Mouse (Mus musculus): ENCODE measurements around the gene AU018091. TPM values are rescaled to one million over a fixed set of nuclear protein-coding genes. Genes with fewer than 3 reads are reported as not detected.

AU018091 gene
- polyA plus RNA-seq (2015; fragmentation: Nextera tagmentation; extraction: Ambion mirVana), result 0.09 TPM in 1 of 2 replicates, not detected in the other

DNA sequence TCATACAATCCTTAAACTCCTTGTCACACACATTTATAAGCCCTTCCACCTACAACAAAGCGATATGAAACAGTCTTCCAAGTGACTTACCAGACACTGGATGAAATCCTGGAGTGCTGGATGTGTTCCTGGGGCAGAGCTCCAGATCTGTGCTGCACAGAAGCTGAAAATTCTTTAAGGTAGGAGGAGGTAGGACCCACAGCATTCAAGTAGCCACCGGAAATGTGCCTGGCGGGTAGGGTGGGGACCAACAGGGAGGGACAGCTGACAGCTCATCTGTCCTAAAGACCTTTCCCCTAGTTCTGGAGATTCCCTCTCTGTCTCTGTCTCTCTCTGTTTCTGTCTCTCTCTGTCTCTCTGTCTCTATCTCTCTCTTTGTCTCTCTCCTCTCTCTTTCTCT, at the start of gene AU018091:
Gene AU018091, minus strand, starts transcription at position 279 of the 400 bp plus-strand sequence.
- no peaks in the 10 kb centered on the region for H3K36me3 ChIP-seq
- H3K9me3 ChIP-seq, result no peaks in the 10 kb centered on the region
- no peak for ATAC-seq (ENCODE audit: borderline replicate concordance, extremely low read depth, low FRiP score, low TSS enrichment)
- WGBS, result 67% methylated on average over 3 of the region's 3 CpGs
- H3K4me1 ChIP-seq, result no peaks in the 10 kb centered on the region
- no peak within 1 kb of the TSS for H3K4me2 ChIP-seq
- no peak within 1 kb of the TSS for H3K4me3 ChIP-seq
- no peaks in the 10 kb centered on the region for H3K27me3 ChIP-seq
- no peak within 1 kb of the TSS for H3K9ac ChIP-seq
- no peak within 1 kb of the TSS for H3K27ac ChIP-seq

DNA sequence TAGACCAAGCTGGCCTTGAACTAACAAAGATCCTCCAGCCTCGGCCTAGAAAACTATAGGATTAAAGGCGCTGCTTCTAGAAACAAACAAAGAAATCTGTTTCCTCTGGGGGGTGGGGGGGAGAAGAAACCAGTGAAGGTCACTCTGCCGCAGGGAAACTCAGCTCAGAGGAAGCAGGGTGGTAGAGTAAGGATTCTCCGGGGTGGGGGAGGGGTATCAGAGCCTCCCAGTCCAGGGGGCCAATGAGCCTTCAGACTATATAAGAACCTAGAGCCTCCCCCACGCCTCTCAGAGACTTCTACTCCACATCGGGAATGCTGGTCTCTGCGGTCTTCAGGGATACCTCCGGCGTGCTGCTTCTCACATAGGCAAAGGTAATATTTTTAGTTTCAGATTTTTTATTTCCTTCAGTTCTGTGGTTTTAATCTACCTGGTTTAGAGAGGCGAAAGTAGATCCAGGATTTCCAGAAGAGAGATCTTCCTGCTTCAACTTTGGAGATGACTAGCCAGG, 48.6 kb upstream of the AU018091 start:
- peaks cover 31% of the 10 kb centered on the region for H3K27me3 ChIP-seq
- H3K4me2 ChIP-seq, result no peak overlapping the region
- no peak for ATAC-seq (ENCODE audit: borderline replicate concordance, extremely low read depth, low FRiP score, low TSS enrichment)
- no peaks in the 10 kb centered on the region for H3K36me3 ChIP-seq
- WGBS, result 14% methylated on average over 10 of the region's 10 CpGs
- no peak overlapping the region for H3K27ac ChIP-seq
- no peak overlapping the region for H3K4me3 ChIP-seq
- H3K9ac ChIP-seq, result no peak overlapping the region
- no peaks in the 10 kb centered on the region for H3K4me1 ChIP-seq
- H3K9me3 ChIP-seq, result no peaks in the 10 kb centered on the region

- H3K9me3 ChIP-seq, result no peaks in the 10 kb centered on the region
- WGBS, result 59% methylated on average over 3 of the region's 3 CpGs
- H3K27me3 ChIP-seq, result peaks cover 31% of the 10 kb centered on the region
- H3K27ac ChIP-seq, result no peak overlapping the region
- H3K4me1 ChIP-seq, result no peaks in the 10 kb centered on the region
- H3K4me2 ChIP-seq, result no peak overlapping the region
- H3K36me3 ChIP-seq, result no peaks in the 10 kb centered on the region
- no peak overlapping the region for H3K4me3 ChIP-seq
- no peak for ATAC-seq (ENCODE audit: borderline replicate concordance, extremely low read depth, low FRiP score, low TSS enrichment)
- no peak overlapping the region for H3K9ac ChIP-seq
These were observed 47.3 kb upstream of the AU018091 start for GRCm38 (mm10) chr7:3216331-3216730.

GRCm38 (mm10) chr7:3213557-3213956, 44.6 kb upstream of the AU018091 start:
- Histone ChIP-seq H3K9ac (no peak overlapping the region), H3K27ac (no peak overlapping the region), H3K4me2 (no peak overlapping the region), H3K4me1 (no peaks in the 10 kb centered on the region), H3K27me3 (peaks cover 11% of the 10 kb centered on the region), H3K4me3 (no peak overlapping the region), H3K9me3 (no peaks in the 10 kb centered on the region), H3K36me3 (no peaks in the 10 kb centered on the region)
- no peak for ATAC-seq (ENCODE audit: borderline replicate concordance, extremely low read depth, low FRiP score, low TSS enrichment)
- WGBS, result 17% methylated on average over 3 of the region's 3 CpGs

DNA sequence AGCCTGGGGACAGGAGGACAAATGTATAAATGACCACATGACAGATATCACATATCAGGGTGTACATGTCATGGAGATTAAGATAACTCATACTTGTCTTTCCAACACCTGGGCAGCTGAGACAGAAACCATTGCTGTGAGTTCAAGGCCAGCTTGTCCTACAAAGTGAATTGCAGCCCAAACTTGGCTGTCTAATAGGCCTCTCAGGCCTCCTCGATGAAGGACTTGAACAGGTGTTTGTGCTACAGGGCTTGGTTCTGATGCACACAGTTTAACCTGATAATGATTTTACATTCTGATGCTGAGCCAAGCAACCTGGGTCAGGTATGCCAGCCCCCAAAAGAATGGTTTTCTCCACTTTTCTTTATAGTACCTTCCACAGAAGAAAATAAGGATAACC, 44.2 kb upstream of the AU018091 start:
- ATAC-seq (ENCODE audit: borderline replicate concordance, extremely low read depth, low FRiP score, low TSS enrichment), result no peak
- no peak overlapping the region for H3K27ac ChIP-seq
- no peaks in the 10 kb centered on the region for H3K4me1 ChIP-seq
- H3K4me3 ChIP-seq, result no peak overlapping the region
- no peaks in the 10 kb centered on the region for H3K9me3 ChIP-seq
- WGBS, result 73% methylated on average over 1 of the region's 1 CpGs
- peaks cover 8% of the 10 kb centered on the region for H3K27me3 ChIP-seq
- no peak overlapping the region for H3K4me2 ChIP-seq
- H3K9ac ChIP-seq, result no peak overlapping the region
- H3K36me3 ChIP-seq, result no peaks in the 10 kb centered on the region

DNA sequence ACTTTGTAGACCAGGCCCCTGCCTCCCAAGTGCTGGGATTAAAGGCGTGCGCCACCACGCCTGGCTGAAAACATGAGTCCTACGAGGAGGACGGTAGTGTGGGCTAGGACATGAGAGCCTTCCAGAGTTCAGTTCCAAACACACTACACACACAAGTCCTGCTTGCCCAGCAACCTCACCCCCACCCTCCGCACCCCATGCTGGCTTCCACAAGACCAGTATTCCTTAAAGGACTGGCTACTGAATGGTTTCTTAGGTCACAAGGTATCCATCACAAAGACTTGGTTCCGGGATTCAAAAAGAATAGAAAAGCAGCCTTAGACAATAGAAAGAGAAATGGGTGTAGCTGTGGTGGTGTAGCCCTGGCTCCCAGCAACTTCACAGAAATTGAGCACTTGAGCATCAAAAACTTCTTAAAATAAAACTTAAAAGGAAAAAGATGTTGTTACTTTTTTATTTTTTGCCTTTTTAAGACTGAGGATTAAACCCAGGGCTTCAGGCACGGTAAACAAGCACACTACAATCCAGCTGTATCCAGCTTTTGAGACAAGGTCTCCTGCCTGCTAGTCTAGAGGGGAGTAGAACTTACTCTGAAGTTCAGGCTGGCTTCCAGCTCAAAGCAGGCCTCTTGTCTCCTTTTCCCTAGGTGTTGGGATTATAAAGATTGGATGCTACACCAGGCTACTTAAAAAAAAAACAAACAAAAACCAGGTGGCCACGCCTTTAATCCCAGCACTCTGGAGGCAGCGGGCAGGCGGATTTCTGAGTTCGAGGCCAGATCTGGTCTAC, 43.2 kb upstream of the AU018091 start:
- Histone ChIP-seq H3K36me3 (no peaks in the 10 kb centered on the region), H3K4me2 (no peak overlapping the region), H3K9me3 (no peaks in the 10 kb centered on the region), H3K27me3 (no peaks in the 10 kb centered on the region), H3K27ac (no peak overlapping the region), H3K4me3 (no peak overlapping the region), H3K4me1 (no peaks in the 10 kb centered on the region), H3K9ac (no peak overlapping the region)
- 74% methylated on average over 12 of the region's 12 CpGs for WGBS
- no peak for ATAC-seq (ENCODE audit: borderline replicate concordance, extremely low read depth, low FRiP score, low TSS enrichment)

DNA sequence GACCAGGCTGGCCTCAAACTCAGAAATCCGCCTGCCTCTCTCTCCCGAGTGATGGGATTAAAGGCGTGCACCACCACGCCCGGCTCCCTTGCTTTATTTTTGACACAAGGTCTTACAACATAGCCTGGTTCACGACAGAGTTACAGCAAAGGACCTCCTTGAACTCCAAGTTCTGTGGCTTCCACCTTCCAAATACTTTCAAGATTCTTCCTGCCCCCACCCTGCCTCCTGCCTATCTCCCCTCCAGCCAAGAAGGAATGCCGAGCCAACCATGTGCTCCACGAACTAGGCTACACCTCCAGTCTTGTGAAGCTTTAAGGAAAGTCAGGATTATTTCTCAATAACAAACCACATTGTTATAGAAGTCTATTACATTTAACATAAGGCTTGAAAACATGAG, 42.5 kb upstream of the AU018091 start:
- ATAC-seq (ENCODE audit: borderline replicate concordance, extremely low read depth, low FRiP score, low TSS enrichment), result no peak
- H3K9me3 ChIP-seq, result no peaks in the 10 kb centered on the region
- H3K27ac ChIP-seq, result no peak overlapping the region
- H3K4me1 ChIP-seq, result no peaks in the 10 kb centered on the region
- no peak overlapping the region for H3K4me2 ChIP-seq
- H3K27me3 ChIP-seq, result no peaks in the 10 kb centered on the region
- 72% methylated on average over 8 of the region's 8 CpGs for WGBS
- no peak overlapping the region for H3K9ac ChIP-seq
- H3K36me3 ChIP-seq, result no peaks in the 10 kb centered on the region
- H3K4me3 ChIP-seq, result no peak overlapping the region

DNA sequence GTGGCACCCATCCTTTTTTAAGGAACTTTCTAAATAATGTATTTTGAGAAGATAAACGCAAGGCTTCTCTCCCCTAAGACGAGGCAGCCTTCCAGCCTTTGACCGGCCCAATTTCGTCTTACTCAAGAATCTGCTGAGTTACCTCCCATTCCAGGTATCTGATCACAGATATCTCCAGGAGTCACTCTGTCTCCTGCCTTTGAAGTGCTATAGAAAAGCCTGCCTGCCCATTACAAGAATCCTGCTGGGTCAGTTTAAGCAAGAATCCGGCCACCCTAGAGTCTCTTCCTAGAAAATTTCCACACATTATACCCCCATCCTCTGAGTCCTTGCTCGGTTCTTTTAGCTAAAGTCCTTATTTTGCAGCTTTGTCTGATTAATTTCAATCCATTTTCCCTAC, 41.6 kb upstream of the AU018091 start:
- no peaks in the 10 kb centered on the region for H3K27me3 ChIP-seq
- H3K4me1 ChIP-seq, result no peaks in the 10 kb centered on the region
- H3K4me2 ChIP-seq, result no peak overlapping the region
- no peak overlapping the region for H3K27ac ChIP-seq
- no peaks in the 10 kb centered on the region for H3K9me3 ChIP-seq
- no peak for ATAC-seq (ENCODE audit: borderline replicate concordance, extremely low read depth, low FRiP score, low TSS enrichment)
- H3K36me3 ChIP-seq, result no peaks in the 10 kb centered on the region
- 35% methylated on average over 6 of the region's 6 CpGs for WGBS
- H3K9ac ChIP-seq, result no peak overlapping the region
- no peak overlapping the region for H3K4me3 ChIP-seq

DNA sequence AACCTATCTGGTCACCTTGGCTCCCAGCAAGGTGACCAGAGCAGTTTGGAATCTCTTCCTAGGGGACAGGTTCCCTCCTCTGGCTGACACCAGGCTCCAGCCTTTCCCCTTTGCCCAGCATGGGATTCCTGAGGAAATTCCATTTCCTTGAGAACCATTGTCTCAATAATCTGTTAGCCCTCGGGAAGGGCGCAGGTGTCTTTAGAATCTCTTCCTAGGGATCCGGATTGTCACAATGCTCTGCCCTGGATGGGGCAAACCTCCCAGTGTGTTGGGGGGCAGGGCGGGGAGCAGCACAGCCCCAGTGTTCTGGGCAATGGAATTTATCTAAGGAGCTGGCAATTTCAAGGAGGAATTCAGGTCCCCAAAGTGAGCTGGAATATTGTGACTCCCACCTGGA, 37.5 kb upstream of the AU018091 start:
- no peak for ATAC-seq (ENCODE audit: borderline replicate concordance, extremely low read depth, low FRiP score, low TSS enrichment)
- Histone ChIP-seq H3K36me3 (no peaks in the 10 kb centered on the region), H3K9ac (no peak overlapping the region), H3K9me3 (no peaks in the 10 kb centered on the region), H3K27ac (no peak overlapping the region), H3K27me3 (no peaks in the 10 kb centered on the region), H3K4me1 (no peaks in the 10 kb centered on the region), H3K4me3 (no peak overlapping the region), H3K4me2 (no peak overlapping the region)
- WGBS, result 17% methylated on average over 4 of the region's 4 CpGs

GRCm38 (mm10) chr7:3204628-3205027, 35.6 kb upstream of the AU018091 start:
- Histone ChIP-seq H3K27me3 (no peaks in the 10 kb centered on the region), H3K27ac (no peak overlapping the region), H3K9me3 (no peaks in the 10 kb centered on the region), H3K9ac (no peak overlapping the region), H3K4me3 (no peak overlapping the region), H3K36me3 (no peaks in the 10 kb centered on the region), H3K4me1 (no peaks in the 10 kb centered on the region), H3K4me2 (no peak overlapping the region)
- ATAC-seq (ENCODE audit: borderline replicate concordance, extremely low read depth, low FRiP score, low TSS enrichment), result no peak
- 76% methylated on average over 4 of the region's 4 CpGs for WGBS

- Histone ChIP-seq H3K4me1 (no peaks in the 10 kb centered on the region), H3K4me3 (no peak overlapping the region), H3K36me3 (no peaks in the 10 kb centered on the region), H3K9ac (no peak overlapping the region), H3K27me3 (no peaks in the 10 kb centered on the region), H3K27ac (no peak overlapping the region), H3K4me2 (no peak overlapping the region), H3K9me3 (no peaks in the 10 kb centered on the region)
- ATAC-seq (ENCODE audit: borderline replicate concordance, extremely low read depth, low FRiP score, low TSS enrichment), result no peak
- WGBS, result 12% methylated on average over 3 of the region's 3 CpGs
These were observed 34.9 kb upstream of the AU018091 start for GRCm38 (mm10) chr7:3203890-3204289.

- WGBS, result 23% methylated on average over 12 of the region's 12 CpGs
These were observed 32.2 kb upstream of the AU018091 start for GRCm38 (mm10) chr7:3201134-3201705.

More at GRCm38 (mm10) chr7:3201134-3201705, 32.2 kb upstream of the AU018091 start:
- ATAC-seq (ENCODE audit: borderline replicate concordance, extremely low read depth, low FRiP score, low TSS enrichment), result no peak
- Histone ChIP-seq H3K4me2 (no peak overlapping the region), H3K36me3 (no peaks in the 10 kb centered on the region), H3K27me3 (no peaks in the 10 kb centered on the region), H3K9ac (no peak overlapping the region), H3K9me3 (no peaks in the 10 kb centered on the region), H3K4me3 (no peak overlapping the region), H3K27ac (no peak overlapping the region), H3K4me1 (no peaks in the 10 kb centered on the region)

Measured in lung, embryonic 15.5 days (tissue).